Mouse (Mus musculus): ENCODE results near the gene Ptgr1. TPM values are rescaled to one million over a fixed set of nuclear protein-coding genes. Genes with fewer than 3 reads are reported as not detected.

The Ptgr1 gene
- polyA plus RNA-seq, 1 experiment from 2014 or later, result 13.5 TPM

- POLR2A ChIA-PET, result no interaction called here
- in situ Hi-C loops (cut with MboI; ENCODE audit: low pct_unique_long_range_greater_than_20kb), result no loop called here
- CTCF ChIA-PET, result no interaction called here
- DNase-seq (ENCODE audit: low read depth, low spot score) (no peak), ATAC-seq (no peak)
- H3K27me3 ChIP-seq, result no peaks in the 10 kb centered on the region
- no peak for TF ChIP-seq CTCF (IDR thresholded peaks at IDR 0.05)
Observed at GRCm38 (mm10) chr4:58932541-58932940, 54.4 kb downstream of the Ptgr1 start.

GRCm38 (mm10) chr4:58927661-58928060 is 59.3 kb downstream of the Ptgr1 start:
- DNase-seq (ENCODE audit: low read depth, low spot score), result no peak
- no peaks in the 10 kb centered on the region for H3K27me3 ChIP-seq
- in situ Hi-C loops (cut with MboI; ENCODE audit: low pct_unique_long_range_greater_than_20kb), result no loop called here
- CTCF ChIA-PET, result no interaction called here
- ATAC-seq, result no peak
- TF ChIP-seq CTCF (IDR thresholded peaks at IDR 0.05), result peak; percentile 40
- POLR2A ChIA-PET, result no interaction called here

GRCm38 (mm10) chr4:58926120-58926519 is 60.8 kb downstream of the Ptgr1 start:
- POLR2A ChIA-PET, result interaction anchor here (0.6 kb wide), 1 partner anchor 34 kb away, joined by 4 read pairs; no protein-coding TSS in a partner anchor
- no peak for TF ChIP-seq CTCF (IDR thresholded peaks at IDR 0.05)

GRCm38 (mm10) chr4:58925664-58926063 is 61.3 kb downstream of the Ptgr1 start:
- ChIA-PET POLR2A (interaction anchor here (0.6 kb wide), 1 partner anchor 33 kb away, joined by 4 read pairs; no protein-coding TSS in a partner anchor), CTCF (interaction anchor here (1.0 kb wide), 1 partner anchor 9 kb away, joined by 3 read pairs; no protein-coding TSS in a partner anchor)

More at GRCm38 (mm10) chr4:58926120-58926519, 60.8 kb downstream of the Ptgr1 start:
- no peak for DNase-seq (ENCODE audit: low read depth, low spot score)
- no peak for ATAC-seq
- CTCF ChIA-PET, result interaction anchor here (1.0 kb wide), 1 partner anchor 10 kb away, joined by 3 read pairs; no protein-coding TSS in a partner anchor
- no peaks in the 10 kb centered on the region for H3K27me3 ChIP-seq
- in situ Hi-C loops (cut with MboI; ENCODE audit: low pct_unique_long_range_greater_than_20kb), result no loop called here

GRCm38 (mm10) chr4:58923933-58924332 is 63.0 kb downstream of the Ptgr1 start:
- no peak for TF ChIP-seq CTCF (IDR thresholded peaks at IDR 0.05)
- ChIA-PET POLR2A (no interaction called here), CTCF (no interaction called here)
- ATAC-seq (no peak), DNase-seq (ENCODE audit: low read depth, low spot score) (no peak)
- in situ Hi-C loops (cut with MboI; ENCODE audit: low pct_unique_long_range_greater_than_20kb), result no loop called here
- no peaks in the 10 kb centered on the region for H3K27me3 ChIP-seq

More at GRCm38 (mm10) chr4:58925664-58926063, 61.3 kb downstream of the Ptgr1 start:
- TF ChIP-seq CTCF (IDR thresholded peaks at IDR 0.05), result no peak
- ATAC-seq (no peak), DNase-seq (ENCODE audit: low read depth, low spot score) (no peak)
- no peaks in the 10 kb centered on the region for H3K27me3 ChIP-seq
- in situ Hi-C loops (cut with MboI; ENCODE audit: low pct_unique_long_range_greater_than_20kb), result no loop called here

Other genes starting within 250 kb of the Ptgr1 start
- gene Olfr267, start 199.4 kb downstream of the Ptgr1 start, polyA plus RNA-seq (2021), result not detected
- 37.8 TPM for gene Ecpas, start 74.4 kb downstream of the Ptgr1 start, polyA plus RNA-seq (2021)
- 0.44 TPM for gene Zkscan16, start 43.5 kb downstream of the Ptgr1 start, polyA plus RNA-seq (2021)
- 7.7 TPM for gene Dnajc25, start 7.9 kb upstream of the Ptgr1 start, polyA plus RNA-seq (2021)
- gene Gm20503, start 16.1 kb upstream of the Ptgr1 start, polyA plus RNA-seq (2021), result 2.2 TPM
- gene Gng10, start 48.0 kb upstream of the Ptgr1 start, polyA plus RNA-seq (2021), result 50.4 TPM
- gene AI481877, start 151.9 kb upstream of the Ptgr1 start, polyA plus RNA-seq (2021), result 0.01 TPM
- gene Ugcg, start 202.1 kb upstream of the Ptgr1 start, polyA plus RNA-seq (2021), result 31.7 TPM

Data from Patski (cell line).